Mouse (Mus musculus): ENCODE results near the gene Gm4070.
"Not testable (repeated sequence)": the region's sequence is repeated elsewhere in the genome, so short reads cannot be mapped to it uniquely, and the experiment has no call there.

Gm4070 gene

DNA sequence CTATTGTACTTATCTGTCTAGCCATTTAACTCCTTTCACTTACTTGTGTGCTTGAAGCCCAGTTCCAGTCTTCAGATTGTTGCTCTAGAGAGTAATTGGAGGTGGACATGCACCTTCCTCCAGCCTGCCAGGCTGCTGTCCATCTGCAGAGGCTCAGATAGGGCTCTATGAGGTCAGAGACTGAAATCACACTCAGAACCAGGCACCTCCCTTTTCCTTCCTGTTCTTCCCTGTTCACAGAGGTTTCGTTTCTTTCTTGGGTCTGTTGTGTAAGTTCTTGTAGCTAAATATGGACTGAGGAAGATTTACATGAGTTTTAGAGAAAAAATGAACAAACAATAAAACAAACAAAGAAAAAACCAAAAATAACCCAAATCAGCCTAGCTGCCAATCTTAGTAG lies at the start of gene Gm4070:
TSS of gene Gm4070 (minus strand) at position 156 of the 400 bp plus-strand sequence.
- peak; percentile 0 for DNase-seq (ENCODE audit: low spot score)

- DNase-seq (ENCODE audit: low spot score): not testable (repeated sequence)
Measured at GRCm38 (mm10) chr7:105954540-105954939, 773 bp upstream of the Gm4070 start.

DNA sequence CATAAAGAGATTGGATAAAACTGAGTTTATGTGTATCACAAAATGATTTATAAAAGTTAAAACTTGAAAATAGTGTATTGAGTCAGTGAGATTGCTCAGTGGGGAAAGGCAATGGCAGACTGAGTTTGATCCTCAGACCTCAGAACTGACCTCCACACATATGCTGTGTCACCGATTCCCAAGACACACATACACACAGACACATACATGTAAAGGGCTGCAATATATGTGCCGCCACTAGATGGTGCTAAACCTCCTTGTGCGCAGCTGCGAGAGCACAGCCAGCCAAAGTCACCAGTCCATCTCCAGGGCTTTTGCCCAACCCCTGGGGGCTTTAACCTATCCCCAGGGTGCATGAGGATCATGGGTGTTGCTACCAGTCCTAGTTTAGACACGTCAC lies 1.4 kb downstream of the Gm4070 start:
- not testable (repeated sequence) for DNase-seq (ENCODE audit: low spot score)

GRCm38 (mm10) chr7:105945238-105945637 lies 8.5 kb downstream of the Gm4070 start:
- DNase-seq (ENCODE audit: low spot score): not testable (repeated sequence)

- DNase-seq (ENCODE audit: low spot score): not testable (repeated sequence)
Measured at GRCm38 (mm10) chr7:105932132-105932531, 21.6 kb downstream of the Gm4070 start.

DNA sequence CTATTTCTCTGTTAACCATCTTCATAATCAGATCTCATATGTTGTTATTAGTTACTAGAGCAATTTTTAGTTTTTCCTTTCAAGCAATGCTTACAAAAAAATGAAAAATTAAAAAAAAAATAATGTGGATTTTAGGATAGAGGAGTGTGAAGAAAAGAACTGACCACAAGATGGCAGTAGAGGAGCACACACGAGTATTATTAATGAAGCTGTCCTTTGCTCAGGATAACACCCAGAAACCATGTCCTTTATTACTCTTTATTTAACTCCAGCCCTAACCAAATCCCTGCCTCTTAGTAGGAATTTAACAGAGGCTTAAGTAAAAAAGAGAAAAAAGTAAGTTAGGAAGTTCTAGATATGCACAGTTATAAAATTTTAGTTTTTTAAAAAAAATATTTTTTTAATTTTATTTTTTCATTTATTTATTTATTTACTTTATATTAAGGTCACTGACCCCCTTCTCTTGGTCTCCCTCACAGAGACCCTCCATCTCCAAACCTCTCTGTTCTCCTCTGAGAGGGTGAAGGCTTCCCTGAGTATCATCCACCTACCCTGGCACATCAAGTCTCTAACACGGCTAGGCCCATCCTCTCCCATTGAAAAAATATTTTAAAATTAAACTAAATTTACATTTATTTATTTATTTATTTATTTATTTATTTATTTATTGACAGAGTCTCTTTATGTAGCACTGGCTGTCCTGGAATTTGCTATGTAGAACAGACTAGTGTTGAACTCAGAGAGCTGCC lies 70.0 kb downstream of the Gm4070 start:
- DNase-seq (ENCODE audit: low spot score): not testable (repeated sequence)

DNA sequence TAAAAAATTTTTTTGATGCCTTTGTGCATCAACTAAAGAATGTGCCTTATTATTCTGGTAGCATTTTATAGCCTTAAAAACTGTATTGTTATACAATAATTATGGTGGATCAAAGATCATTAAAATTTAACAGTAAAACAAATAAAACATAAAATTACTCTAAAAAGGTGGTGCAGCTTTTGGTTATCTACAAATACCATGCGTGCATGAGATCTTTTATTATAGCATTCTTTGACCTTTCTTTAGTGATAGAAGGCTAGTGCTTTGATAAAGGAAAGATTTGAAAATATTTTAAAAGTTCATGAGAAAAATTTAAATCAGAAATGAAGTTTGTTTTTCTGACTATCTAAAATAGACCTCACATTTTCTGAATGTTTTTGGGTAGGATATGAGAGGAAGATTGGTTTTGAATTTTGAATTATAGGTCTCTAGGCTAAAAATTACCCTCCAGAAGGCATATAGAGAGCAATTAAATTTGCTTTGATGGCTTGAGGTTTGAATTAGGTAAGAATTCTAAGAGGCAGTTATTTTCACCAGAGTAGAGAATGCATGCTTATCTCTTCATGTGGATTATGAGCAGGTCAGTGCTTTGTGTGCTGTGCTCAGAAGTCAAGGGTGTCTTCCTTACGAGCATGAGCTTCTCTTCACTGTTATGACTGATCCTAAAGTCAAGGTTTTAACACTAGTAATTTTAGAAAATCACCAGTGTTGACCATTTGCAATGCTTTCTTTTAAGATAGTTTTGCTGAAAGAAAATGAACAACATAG lies 73.9 kb downstream of the Gm4070 start:
- not testable (repeated sequence) for DNase-seq (ENCODE audit: low spot score)

GRCm38 (mm10) chr7:105855718-105856560 lies 97.8 kb downstream of the Gm4070 start:
- DNase-seq (ENCODE audit: low spot score): not testable (repeated sequence)
